Mouse (Mus musculus): ENCODE data around the gene Fntb.

GRCm38 (mm10) chr12:76816720-76817119 is 51.3 kb downstream of the Fntb start:
- no peak for TF ChIP-seq MYB (IDR thresholded peaks at IDR 0.05; ENCODE audit: low read depth, low read length)
- TF ChIP-seq ZKSCAN1 (IDR thresholded peaks at IDR 0.05; ENCODE audit: low read depth, low read length): no peak
- TF ChIP-seq GATA1 (IDR thresholded peaks at IDR 0.05; ENCODE audit: low read depth, low read length): no peak
- no peak for TF ChIP-seq CTCF (IDR thresholded peaks at IDR 0.05 in 2 of 3, conservative IDR thresholded peaks at IDR 0.05 in 1 of 3; ENCODE audit: control insufficient read depth in 1 of 3, insufficient read depth in 1 of 3, low read depth in 2 of 3, low read length in 3 of 3, poor library complexity in 1 of 3, severe bottlenecking in 1 of 3)
- no peak for TF ChIP-seq POLR2A (IDR thresholded peaks at IDR 0.05; ENCODE audit: control insufficient read depth in 1 of 2, insufficient read depth in 1 of 2, low read depth in 1 of 2, low read length in 2 of 2, poor library complexity in 1 of 2)
- no peak for TF ChIP-seq RAD21 (IDR thresholded peaks at IDR 0.05; ENCODE audit: low read depth, low read length)
